Mouse (Mus musculus): ENCODE measurements at regions not wholly inside any gene's neighbourhood (a gene's known extent, or its start where the extent isn't known, plus 50 kb on each side); places are given as distances from the start of the nearest gene placed in this dataset.
"Not testable (repeated sequence)": the region's sequence is repeated elsewhere in the genome, so short reads cannot be mapped to it uniquely, and the experiment has no call there.

GRCm38 (mm10) chr5:4355609-4356224 is 163.6 kb downstream of the Mterf1b start:
- no peak for DNase-seq (ENCODE audit: low read depth, low spot score)

DNA sequence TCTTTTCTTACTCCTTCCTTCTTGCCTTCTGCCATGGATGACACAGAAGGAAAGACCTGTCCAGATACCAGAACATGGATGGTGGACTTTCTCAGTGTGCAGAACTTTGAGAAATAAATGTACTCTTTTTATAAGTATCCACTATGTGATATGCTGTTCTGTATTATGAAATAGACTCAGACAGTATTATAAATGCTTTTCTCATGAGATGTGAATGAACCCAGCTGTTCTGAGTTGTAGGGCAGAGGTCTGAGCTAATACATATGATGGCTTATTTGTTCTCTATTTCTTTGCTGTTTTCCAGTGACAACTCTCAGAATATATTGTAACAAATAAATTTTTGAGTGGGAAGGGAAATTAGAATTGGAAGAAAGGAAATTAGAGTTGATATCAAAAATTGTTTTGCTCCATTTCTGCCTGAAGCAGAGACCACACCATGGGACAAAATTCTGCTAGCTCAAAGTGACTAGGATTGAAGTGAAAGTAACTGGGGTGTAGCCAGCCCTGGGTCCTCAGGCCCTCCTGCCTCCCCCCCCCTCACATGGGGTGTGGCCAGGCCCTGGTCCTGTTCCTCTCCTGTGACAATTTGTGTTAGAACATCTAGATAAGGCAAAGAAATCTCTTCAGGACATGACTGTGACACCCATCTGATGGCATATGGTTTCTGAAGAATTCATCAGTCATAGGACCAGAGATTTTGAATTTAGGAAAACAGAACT is 164.5 kb downstream of the Mterf1b start:
- DNase-seq (ENCODE audit: low read depth, low spot score), result not testable (repeated sequence)

DNA sequence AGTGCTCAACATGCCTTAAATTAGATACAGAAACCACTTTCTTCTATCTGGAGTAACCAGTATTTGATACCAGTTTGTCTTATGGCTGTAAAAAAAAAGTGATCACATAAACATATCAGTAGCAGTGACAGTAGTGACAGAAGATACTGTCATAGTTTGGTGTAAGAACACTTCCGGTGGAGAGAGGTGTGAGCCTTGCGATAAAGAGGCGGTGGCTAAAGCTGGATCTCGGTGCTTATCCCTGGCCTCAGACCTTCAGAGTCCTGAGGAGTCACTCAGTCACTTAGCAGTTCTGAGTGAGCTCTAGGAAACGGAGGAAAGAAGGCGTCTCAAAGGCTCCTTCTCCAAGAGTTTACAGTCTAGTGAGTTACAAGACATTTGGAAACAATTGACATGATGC is 169.4 kb downstream of the Mterf1b start:
- DNase-seq (ENCODE audit: low read depth, low spot score), result not testable (repeated sequence)

GRCm38 (mm10) chr5:4384719-4385118 is 192.6 kb downstream of the Mterf1b start:
- DNase-seq (ENCODE audit: low read depth, low spot score), result not testable (repeated sequence)

DNA sequence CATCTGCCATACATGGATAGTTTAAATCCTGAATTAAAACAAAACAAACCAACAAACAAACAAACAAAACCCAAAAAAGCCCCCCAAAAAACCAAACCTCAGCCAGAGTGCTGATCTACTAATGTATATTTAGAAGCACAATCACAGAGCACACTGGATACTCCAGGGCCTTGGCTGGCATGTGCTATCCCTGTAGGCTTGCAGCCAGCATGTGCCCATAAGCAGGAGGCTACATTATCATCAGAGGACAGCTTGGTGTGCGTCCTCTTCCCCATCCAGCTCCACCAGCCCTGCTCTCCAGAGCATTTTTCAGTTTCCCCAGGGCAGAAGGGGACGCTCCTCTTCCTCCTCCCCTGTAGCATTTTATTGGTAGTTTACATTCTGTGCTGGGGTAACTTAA is 198.9 kb downstream of the Mterf1b start:
- DNase-seq (ENCODE audit: low read depth, low spot score), result no peak

DNA sequence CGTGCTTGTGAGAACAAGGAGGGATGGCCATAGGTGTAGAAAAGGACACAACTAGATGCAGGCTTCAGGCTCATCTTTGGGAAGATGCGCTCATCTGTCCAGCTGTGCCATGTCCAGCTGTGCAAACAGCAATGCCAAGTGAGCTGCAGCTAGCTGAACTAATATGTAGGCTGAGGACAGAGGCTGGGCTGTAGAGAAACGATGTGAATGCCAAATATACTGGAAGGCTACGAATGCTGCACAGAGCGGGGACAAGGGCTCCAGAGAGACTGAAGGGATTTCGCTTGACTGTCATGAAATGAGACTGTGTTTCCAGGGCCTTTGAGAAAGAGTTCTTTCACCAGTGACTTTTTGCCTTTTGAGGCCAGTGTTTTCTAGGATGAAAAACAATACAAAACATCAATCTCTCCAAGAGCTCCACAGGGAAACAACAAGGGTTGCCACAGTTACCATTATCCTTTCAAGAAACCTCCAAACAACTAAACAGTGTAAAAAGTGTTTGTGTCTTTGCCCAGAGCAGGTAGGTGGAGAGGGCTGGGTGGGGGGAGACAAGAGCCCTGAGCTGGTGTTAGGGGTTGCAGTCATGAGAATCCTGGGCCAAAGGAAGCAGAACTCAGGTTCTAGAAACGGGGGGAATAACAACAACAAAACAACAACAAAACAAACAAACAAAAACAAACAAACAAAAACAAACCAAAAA is 202.3 kb downstream of the Mterf1b start:
- not testable (repeated sequence) for DNase-seq (ENCODE audit: low read depth, low spot score)

DNA sequence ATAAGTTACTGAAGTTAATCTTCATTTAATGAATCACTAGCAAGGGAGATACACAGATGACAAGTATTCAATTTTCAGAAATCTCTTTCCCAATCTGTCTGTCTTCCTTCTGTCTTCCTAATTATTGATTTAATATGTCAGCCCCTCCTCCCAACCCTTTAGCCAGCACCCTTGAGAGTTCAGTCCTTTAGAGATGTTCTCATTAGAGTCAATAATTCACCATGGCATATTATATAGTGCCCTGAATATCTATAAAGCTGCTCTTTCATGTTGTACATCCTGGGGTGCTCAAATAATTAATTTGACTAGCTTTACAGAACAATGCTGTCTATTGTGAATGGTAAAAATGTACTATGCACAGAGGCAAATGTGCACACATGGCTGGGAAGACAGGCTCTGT is 205.9 kb downstream of the Mterf1b start:
- no peak for DNase-seq (ENCODE audit: low read depth, low spot score)

GRCm38 (mm10) chr5:4417761-4418160 is 225.6 kb downstream of the Mterf1b start:
- no peak for DNase-seq (ENCODE audit: low read depth, low spot score)
